Mouse (Mus musculus) naive thymus-derived CD4-positive, alpha-beta T cell, adult 2 months (primary cell): Measurements from ENCODE around the gene Prps1l3.

Experiments used
- DNase-seq: peaks from one replicate; pipeline ENCODE4 v3.0.0-alpha.2; 2011; ENCODE audit warnings: low read depth

Prps1l3 gene

GRCm38 (mm10) chr12:57243671-57244495 lies 13.7 kb downstream of the Prps1l3 start:
- DNase-seq: no peak

DNA sequence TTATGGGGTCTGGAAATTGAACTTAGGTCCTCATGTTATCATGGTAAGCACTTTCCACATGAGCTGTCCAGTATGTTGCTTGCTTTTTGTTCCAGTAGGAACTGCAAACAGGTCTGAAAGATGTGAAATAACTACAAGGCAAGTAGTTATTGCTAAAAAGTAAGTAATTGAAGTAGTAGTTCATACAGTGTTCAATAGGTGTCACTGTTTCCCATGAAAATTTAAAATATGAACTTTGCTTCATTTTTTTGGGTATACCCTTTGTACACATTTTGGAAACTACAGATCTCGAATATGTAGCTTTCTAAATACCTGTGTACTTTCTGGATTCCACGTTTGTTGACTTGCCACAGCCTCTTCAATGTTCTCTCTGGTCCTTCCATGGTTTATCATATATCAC lies 28.4 kb downstream of the Prps1l3 start:
- peak; percentile 19 for DNase-seq

- DNase-seq: no peak
Measured at GRCm38 (mm10) chr12:57275456-57275855, 45.2 kb downstream of the Prps1l3 start.

GRCm38 (mm10) chr12:57281155-57282114 lies 51.2 kb downstream of the Prps1l3 start:
- peak; percentile 33 for DNase-seq

DNA sequence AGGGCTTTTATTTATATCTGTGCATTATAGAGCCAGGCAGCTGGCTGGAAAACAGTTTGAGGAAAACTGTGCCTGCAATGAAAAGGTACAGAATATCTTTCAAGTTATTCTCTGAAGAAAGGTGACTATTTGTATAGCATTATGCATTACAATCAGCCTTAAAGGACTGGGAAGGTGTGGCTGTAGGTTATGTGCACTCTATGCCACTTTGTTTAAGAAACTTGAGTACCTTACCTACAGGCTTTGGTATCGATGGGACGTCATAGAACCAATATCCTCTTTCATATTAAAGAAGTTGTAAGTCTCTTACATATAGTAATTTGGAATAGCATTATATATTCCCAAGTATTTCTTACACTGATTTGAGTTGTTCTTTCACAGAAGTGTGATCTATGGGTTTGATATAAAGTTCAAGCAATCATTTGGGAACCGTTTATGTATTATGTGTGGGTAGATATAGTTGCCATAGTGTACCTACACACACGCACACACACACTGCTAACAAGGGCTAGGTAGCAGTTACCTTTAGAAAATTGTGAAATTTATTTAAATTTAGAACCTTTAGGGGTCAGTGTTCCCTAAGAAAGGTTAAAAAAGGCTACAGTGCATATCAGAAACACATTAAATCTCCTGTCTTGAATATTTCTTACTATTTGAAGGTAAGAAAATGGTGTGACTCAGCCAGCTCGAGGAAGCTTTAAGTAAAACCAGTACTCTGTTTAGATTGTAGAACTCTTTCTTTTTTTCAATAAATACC lies 55.3 kb downstream of the Prps1l3 start:
- no peak for DNase-seq
